Mouse (Mus musculus): ENCODE data around the gene Midn. TPM values are rescaled to one million over a fixed set of nuclear protein-coding genes. Genes with fewer than 3 reads are reported as not detected.

The Midn gene
- polyA plus RNA-seq, 1 experiment: 128 TPM

DNA sequence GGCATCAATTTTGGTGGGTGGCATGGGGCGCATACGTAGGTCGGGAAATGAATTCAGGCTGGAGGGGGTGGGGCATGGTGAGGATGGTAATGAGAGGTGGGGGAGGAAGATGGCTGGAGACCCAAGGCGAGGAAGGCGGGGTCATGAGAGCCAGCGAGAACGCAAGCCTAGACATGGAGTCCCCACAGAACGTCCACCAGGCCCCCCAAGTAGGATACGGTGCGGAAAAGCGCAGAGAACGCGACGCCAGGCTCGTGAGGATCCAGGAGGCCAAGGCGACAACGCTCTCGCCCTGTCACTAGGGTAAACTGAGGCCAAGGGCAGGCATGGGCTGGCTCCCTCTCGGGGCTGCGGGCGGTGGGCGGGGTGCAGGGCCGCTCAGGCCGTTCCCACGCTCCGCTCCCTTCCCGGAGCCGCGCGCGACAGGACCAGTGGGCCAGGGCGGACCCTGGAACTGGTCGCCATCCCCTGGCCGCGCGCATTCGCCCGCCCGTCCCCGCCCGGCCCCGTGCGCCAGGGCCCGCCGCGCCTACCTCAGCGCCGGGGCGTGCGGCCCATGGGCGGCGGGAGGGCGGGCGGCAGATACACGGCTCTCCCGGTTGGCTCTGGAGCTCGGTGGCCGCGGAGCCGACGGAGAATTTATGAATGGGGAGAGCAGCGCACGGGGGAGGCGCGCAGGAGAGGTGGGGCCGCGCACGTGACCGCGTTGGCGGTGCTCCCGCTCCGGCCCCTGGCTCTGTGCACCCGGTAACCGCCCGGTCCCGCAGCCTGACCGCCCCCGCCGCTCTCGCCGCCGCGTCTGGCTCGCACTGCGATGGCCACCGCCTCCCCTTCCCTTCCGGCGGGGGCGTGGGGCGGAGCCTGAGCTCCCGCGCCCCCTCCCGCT, 9.3 kb upstream of the Midn start, which contains the start of gene Atp5d:
Gene Atp5d (plus strand): TSS at position 80 of the 886 bp plus-strand sequence.
- H3K27ac ChIP-seq (ENCODE audit: insufficient read depth, low read length): no peak within 1 kb of the TSS; the same call in 1 of the 2 replicates
- peak within 1 kb of the TSS; percentile 58 for H3K4me3 ChIP-seq (ENCODE audit: extremely low read depth, insufficient read depth, insufficient read length)
- peaks cover 1% of the 10 kb centered on the region; the same call in 1 of the 2 replicates for H3K36me3 ChIP-seq (ENCODE audit: control insufficient read depth, insufficient read depth, low read length)
- no peak for TF ChIP-seq POLR2A (IDR thresholded peaks at IDR 0.05; ENCODE audit: low read depth, low read length)
- TF ChIP-seq CTCF (IDR thresholded peaks at IDR 0.05; ENCODE audit: extremely low read depth, insufficient read depth, insufficient read length, insufficient replicate concordance): no peak
- peaks cover 10% of the 10 kb centered on the region; the same call in 1 of the 2 replicates for H3K27me3 ChIP-seq (ENCODE audit: control insufficient read depth, insufficient read depth, low read length)
- no peak for DNase-seq (ENCODE audit: low read depth in 1 of 2, low spot score in 2 of 2)
- WGBS: under 1% methylated on average over 67 of the region's 94 CpGs
- H3K4me1 ChIP-seq (ENCODE audit: control insufficient read depth, insufficient read depth, insufficient read length): peaks cover 19% of the 10 kb centered on the region

DNA sequence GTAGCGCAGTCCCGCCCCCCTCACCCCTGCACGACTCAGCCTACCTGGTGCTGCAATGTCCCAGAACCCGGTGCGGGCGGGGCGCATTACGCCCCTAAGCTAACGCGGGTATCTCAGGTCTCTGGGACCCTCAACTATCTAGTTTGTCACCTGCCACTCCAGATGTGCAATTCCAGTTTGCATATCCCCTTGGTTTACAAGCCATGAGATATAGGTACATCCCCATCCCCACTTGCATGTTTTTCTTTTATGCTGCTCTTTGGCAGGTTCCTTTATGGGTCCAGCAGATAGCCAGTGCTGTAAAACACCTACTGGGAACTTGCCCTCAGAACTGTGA, 8.7 kb upstream of the Midn start:
- DNase-seq (ENCODE audit: low read depth in 1 of 2, low spot score in 2 of 2): no peak
- peaks cover 10% of the 10 kb centered on the region; the same call in 1 of the 2 replicates for H3K27me3 ChIP-seq (ENCODE audit: control insufficient read depth, insufficient read depth, low read length)
- no peak for TF ChIP-seq POLR2A (IDR thresholded peaks at IDR 0.05; ENCODE audit: low read depth, low read length)
- TF ChIP-seq CTCF (IDR thresholded peaks at IDR 0.05; ENCODE audit: extremely low read depth, insufficient read depth, insufficient read length, insufficient replicate concordance): no peak
- peak overlapping the region; percentile 58 for H3K4me3 ChIP-seq (ENCODE audit: extremely low read depth, insufficient read depth, insufficient read length)
- peaks cover 6% of the 10 kb centered on the region; the same call in 1 of the 2 replicates for H3K36me3 ChIP-seq (ENCODE audit: control insufficient read depth, insufficient read depth, low read length)
- no peak overlapping the region for H3K27ac ChIP-seq (ENCODE audit: insufficient read depth, low read length)
- H3K4me1 ChIP-seq (ENCODE audit: control insufficient read depth, insufficient read depth, insufficient read length): peaks cover 19% of the 10 kb centered on the region
- WGBS: 2% methylated on average over 10 of the region's 10 CpGs

- peaks cover 10% of the 10 kb centered on the region; the same call in 1 of the 2 replicates for H3K27me3 ChIP-seq (ENCODE audit: control insufficient read depth, insufficient read depth, low read length)
- TF ChIP-seq CTCF (IDR thresholded peaks at IDR 0.05; ENCODE audit: extremely low read depth, insufficient read depth, insufficient read length, insufficient replicate concordance) (no peak), POLR2A (IDR thresholded peaks at IDR 0.05; ENCODE audit: low read depth, low read length) (no peak)
- 82% methylated on average over 11 of the region's 11 CpGs for WGBS
- H3K36me3 ChIP-seq (ENCODE audit: control insufficient read depth, insufficient read depth, low read length): peaks cover 12% of the 10 kb centered on the region
- peaks cover 19% of the 10 kb centered on the region for H3K4me1 ChIP-seq (ENCODE audit: control insufficient read depth, insufficient read depth, insufficient read length)
- DNase-seq (ENCODE audit: low read depth in 1 of 2, low spot score in 2 of 2): no peak
- no peak overlapping the region for H3K27ac ChIP-seq (ENCODE audit: insufficient read depth, low read length)
- H3K4me3 ChIP-seq (ENCODE audit: extremely low read depth, insufficient read depth, insufficient read length): no peak overlapping the region
These were observed 8.0 kb upstream of the Midn start for GRCm38 (mm10) chr10:80139975-80140665.

DNA sequence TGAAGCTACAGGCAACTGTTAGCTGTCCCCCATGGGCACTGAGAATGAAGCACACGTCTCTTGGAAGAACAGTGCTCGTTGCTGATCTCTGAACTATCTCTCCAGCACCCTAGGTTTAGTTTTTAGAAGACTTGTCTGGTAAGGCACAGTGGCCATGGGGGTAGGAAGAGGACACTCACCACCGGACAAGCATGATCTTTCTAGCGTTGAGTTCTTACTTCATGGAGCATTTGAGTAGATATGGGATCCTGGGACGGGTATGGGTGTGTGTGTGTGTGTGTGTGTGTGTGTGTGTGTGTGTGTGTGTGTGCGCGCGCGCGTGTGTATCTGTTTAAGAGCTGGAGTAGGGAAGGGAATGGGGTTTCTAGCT, 7.4 kb upstream of the Midn start, which contains the start of gene Cbarp:
Gene Cbarp (minus strand): TSS at position 170 of the 370 bp plus-strand sequence.
- Histone ChIP-seq H3K36me3 (ENCODE audit: control insufficient read depth, insufficient read depth, low read length) (peaks cover 12% of the 10 kb centered on the region), H3K4me1 (ENCODE audit: control insufficient read depth, insufficient read depth, insufficient read length) (peaks cover 19% of the 10 kb centered on the region), H3K27me3 (ENCODE audit: control insufficient read depth, insufficient read depth, low read length) (peaks cover 10% of the 10 kb centered on the region; the same call in 1 of the 2 replicates), H3K27ac (ENCODE audit: insufficient read depth, low read length) (peak within 1 kb of the TSS; percentile 85), H3K4me3 (ENCODE audit: extremely low read depth, insufficient read depth, insufficient read length) (peak within 1 kb of the TSS; percentile 50; the same call in 1 of the 2 replicates)
- 84% methylated on average over 10 of the region's 10 CpGs for WGBS
- no peak for DNase-seq (ENCODE audit: low read depth in 1 of 2, low spot score in 2 of 2)
- TF ChIP-seq CTCF (IDR thresholded peaks at IDR 0.05; ENCODE audit: extremely low read depth, insufficient read depth, insufficient read length, insufficient replicate concordance) (no peak), POLR2A (IDR thresholded peaks at IDR 0.05; ENCODE audit: low read depth, low read length) (no peak)

DNA sequence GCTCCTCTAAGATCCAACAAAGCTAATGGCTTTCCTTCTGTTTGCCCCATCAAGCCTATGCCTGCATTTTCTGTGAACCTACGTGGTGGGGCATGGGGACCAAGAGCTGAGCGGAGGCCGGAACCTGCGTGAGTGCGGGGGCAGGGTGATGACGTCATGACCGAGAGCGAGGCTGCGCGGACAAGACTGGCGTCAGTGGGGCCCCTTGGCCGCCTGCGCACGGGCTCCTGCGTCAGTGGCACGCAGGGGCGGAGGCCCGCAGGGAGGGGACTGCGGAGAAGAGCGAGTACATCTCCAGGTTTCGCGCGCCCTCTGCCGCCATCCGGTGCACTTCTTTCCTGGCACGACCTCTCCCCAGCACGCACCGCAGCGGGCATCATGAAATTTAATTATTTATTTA, 6.8 kb upstream of the Midn start:
- WGBS: under 1% methylated on average over 29 of the region's 29 CpGs
- peak overlapping the region; percentile 50; the same call in 1 of the 2 replicates for H3K4me3 ChIP-seq (ENCODE audit: extremely low read depth, insufficient read depth, insufficient read length)
- H3K4me1 ChIP-seq (ENCODE audit: control insufficient read depth, insufficient read depth, insufficient read length): peaks cover 19% of the 10 kb centered on the region
- TF ChIP-seq CTCF (IDR thresholded peaks at IDR 0.05; ENCODE audit: extremely low read depth, insufficient read depth, insufficient read length, insufficient replicate concordance) (peak; percentile 68; the same call in 1 of the 2 replicates), POLR2A (IDR thresholded peaks at IDR 0.05; ENCODE audit: low read depth, low read length) (no peak; the same call in 1 of the 2 replicates)
- peaks cover 12% of the 10 kb centered on the region for H3K36me3 ChIP-seq (ENCODE audit: control insufficient read depth, insufficient read depth, low read length)
- DNase-seq (ENCODE audit: low read depth in 1 of 2, low spot score in 2 of 2): peak; percentile 96 to 98
- peak overlapping the region; percentile 85 for H3K27ac ChIP-seq (ENCODE audit: insufficient read depth, low read length)
- peaks cover 10% of the 10 kb centered on the region; the same call in 1 of the 2 replicates for H3K27me3 ChIP-seq (ENCODE audit: control insufficient read depth, insufficient read depth, low read length)

GRCm38 (mm10) chr10:80141786-80142529, 6.1 kb upstream of the Midn start:
- peak; percentile 94 to 95 for DNase-seq (ENCODE audit: low read depth in 1 of 2, low spot score in 2 of 2)
- H3K36me3 ChIP-seq (ENCODE audit: control insufficient read depth, insufficient read depth, low read length): peaks cover 12% of the 10 kb centered on the region
- TF ChIP-seq POLR2A (IDR thresholded peaks at IDR 0.05; ENCODE audit: low read depth, low read length) (peak; percentile 68), CTCF (IDR thresholded peaks at IDR 0.05; ENCODE audit: extremely low read depth, insufficient read depth, insufficient read length, insufficient replicate concordance) (no peak)
- H3K4me3 ChIP-seq (ENCODE audit: extremely low read depth, insufficient read depth, insufficient read length): peak overlapping the region; percentile 89
- H3K27ac ChIP-seq (ENCODE audit: insufficient read depth, low read length): peak overlapping the region; percentile 92
- peaks cover 19% of the 10 kb centered on the region for H3K4me1 ChIP-seq (ENCODE audit: control insufficient read depth, insufficient read depth, insufficient read length)
- WGBS: under 1% methylated on average over 43 of the region's 43 CpGs
- peaks cover 10% of the 10 kb centered on the region; the same call in 1 of the 2 replicates for H3K27me3 ChIP-seq (ENCODE audit: control insufficient read depth, insufficient read depth, low read length)

Data from spleen, adult 2 months (tissue).